Mouse (Mus musculus) heart, embryonic 10.5 days (tissue): Measurements from ENCODE around the gene Clmp. TPM values are rescaled to one million over a fixed set of nuclear protein-coding genes. Genes with fewer than 3 reads are reported as not detected.
"Not testable (repeated sequence)": the region's sequence is repeated elsewhere in the genome, so short reads cannot be mapped to it uniquely, and the experiment has no call there.

Source experiments
- DNase-seq: peaks from one replicate; pipeline ENCODE4 v3.0.0-alpha.2; 2017; ENCODE audit warnings: low spot score
- H3K27ac ChIP-seq: fragments of 300-500 bp; sonication (generic); 2 replicates; pipeline ENCODE4 v1.5.1; 2016; ENCODE audit warnings: mild to moderate bottlenecking
- H3K27me3 ChIP-seq: fragments of 300-500 bp; sonication (generic); 2 replicates; pipeline ENCODE4 v1.6.1; 2016; ENCODE audit warnings: mild to moderate bottlenecking; ENCODE audit not compliant: poor library complexity, insufficient read depth, severe bottlenecking
- H3K36me3 ChIP-seq: fragments of 300-500 bp; sonication (generic); 2 replicates; pipeline ENCODE4 v1.6.1; 2016; ENCODE audit warnings: mild to moderate bottlenecking, moderate library complexity
- H3K4me1 ChIP-seq: fragments of 300-500 bp; sonication (generic); 2 replicates; pipeline ENCODE4 v1.6.1; 2016; ENCODE audit warnings: mild to moderate bottlenecking
- H3K4me3 ChIP-seq: fragments of 300-500 bp; sonication (generic); 2 replicates; pipeline ENCODE4 v1.5.1; 2016; ENCODE audit warnings: mild to moderate bottlenecking, moderate library complexity
- H3K9me3 ChIP-seq: fragments of 300-500 bp; sonication (generic); 2 replicates; pipeline ENCODE4 v1.6.1; 2016; ENCODE audit warnings: mild to moderate bottlenecking, moderate library complexity
- WGBS: fragments of 180-500 bp; shearing (Covaris S2); methylation state at CpG from one replicate; pipeline ENCODE4 v1.1.7; 2016; 5-methylcytosine and 5-hydroxymethylcytosine counted together
- polyA plus RNA-seq: library from polyadenylated mRNA; unstranded; fragments of >200 nt; fragmentation: Nextera tagmentation; extraction: Ambion mirVana; gene quantifications from 2 replicates; pipeline ENCODE4 v1.2.1, GENCODE M21; 2016

Clmp gene
- polyA plus RNA-seq, 1 experiment from 2014 or later, result 18.4 TPM

- WGBS, result 71% methylated on average over 8 of the region's 8 CpGs
- no peaks in the 10 kb centered on the region for H3K4me1 ChIP-seq
- no peaks in the 10 kb centered on the region for H3K27me3 ChIP-seq
- DNase-seq, result no peak
- H3K4me3 ChIP-seq, result no peak overlapping the region
- no peaks in the 10 kb centered on the region for H3K36me3 ChIP-seq
- H3K27ac ChIP-seq, result no peak overlapping the region
- H3K9me3 ChIP-seq, result no peaks in the 10 kb centered on the region
Observed at GRCm38 (mm10) chr9:40749832-40750620, 64.3 kb downstream of the Clmp start.

DNA sequence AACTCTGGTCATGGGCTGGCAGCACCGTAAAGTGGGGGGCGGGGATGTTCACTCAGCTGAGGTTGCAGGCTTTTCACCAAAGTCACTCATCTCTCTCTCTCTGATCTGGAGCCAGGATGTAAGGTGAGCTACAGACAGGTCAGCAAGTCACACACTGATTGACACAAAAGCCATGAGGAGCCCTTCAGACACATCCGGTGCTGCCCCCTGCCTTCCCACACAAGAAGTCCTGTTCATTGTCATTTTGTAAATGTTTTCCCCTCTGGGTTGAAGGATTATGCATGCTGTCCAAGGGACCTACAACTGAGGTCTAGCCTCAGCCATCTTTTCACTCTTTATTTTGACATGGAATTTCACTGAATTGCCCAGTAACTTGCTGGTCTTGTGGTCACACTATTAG is 66.0 kb downstream of the Clmp start:
- Histone ChIP-seq H3K4me1 (peaks cover 4% of the 10 kb centered on the region), H3K27me3 (no peaks in the 10 kb centered on the region), H3K27ac (no peak overlapping the region), H3K4me3 (no peak overlapping the region), H3K36me3 (no peaks in the 10 kb centered on the region), H3K9me3 (no peaks in the 10 kb centered on the region)
- DNase-seq, result no peak
- WGBS, result 56% methylated on average over 3 of the region's 3 CpGs

GRCm38 (mm10) chr9:40756401-40756800 is 70.6 kb downstream of the Clmp start:
- 19% methylated on average over 4 of the region's 4 CpGs for WGBS
- H3K27ac ChIP-seq, result peak overlapping the region; percentile 82; the same call in 1 of the 2 replicates
- no peaks in the 10 kb centered on the region for H3K36me3 ChIP-seq
- peak; percentile 80 for DNase-seq
- H3K4me1 ChIP-seq, result peaks cover 15% of the 10 kb centered on the region
- no peaks in the 10 kb centered on the region for H3K27me3 ChIP-seq
- no peaks in the 10 kb centered on the region for H3K9me3 ChIP-seq
- peak overlapping the region; percentile 48 for H3K4me3 ChIP-seq

GRCm38 (mm10) chr9:40757105-40757626 is 71.4 kb downstream of the Clmp start:
- DNase-seq, result peak; percentile 86
- Histone ChIP-seq H3K36me3 (no peaks in the 10 kb centered on the region), H3K4me1 (peaks cover 15% of the 10 kb centered on the region), H3K4me3 (peak overlapping the region; percentile 48), H3K9me3 (no peaks in the 10 kb centered on the region), H3K27me3 (no peaks in the 10 kb centered on the region), H3K27ac (peak overlapping the region; percentile 82)
- 11% methylated on average over 12 of the region's 12 CpGs for WGBS

DNA sequence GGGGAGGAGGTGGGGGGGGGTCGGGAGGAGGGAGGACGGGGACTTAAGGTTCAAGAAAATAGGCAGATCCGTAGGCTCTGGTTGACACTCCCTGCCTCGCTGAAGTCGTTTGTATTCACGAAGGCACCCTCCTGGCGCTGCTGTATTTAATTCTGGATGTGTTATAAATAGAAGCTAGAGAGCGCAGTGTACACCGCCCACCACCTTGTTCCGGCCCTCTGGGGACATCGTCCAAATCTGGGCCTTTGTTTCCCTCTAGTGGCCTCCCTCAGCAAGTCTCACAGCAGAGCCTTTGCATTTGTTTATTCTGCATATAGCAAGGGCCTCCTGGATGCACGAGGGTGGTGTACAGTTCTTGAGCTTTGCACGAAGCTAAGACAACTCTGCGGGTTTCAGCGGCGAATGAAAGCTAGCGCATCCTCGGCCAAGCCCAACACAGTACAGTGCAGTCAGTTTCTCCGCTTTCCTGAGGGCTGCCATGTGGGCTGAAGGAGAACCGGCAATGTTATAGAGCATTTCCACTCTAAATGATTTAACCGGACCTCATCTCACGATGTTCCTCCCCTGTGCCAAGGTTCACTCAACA is 72.0 kb downstream of the Clmp start:
- peak; percentile 92 for DNase-seq
- H3K27me3 ChIP-seq, result no peaks in the 10 kb centered on the region
- H3K27ac ChIP-seq, result peak overlapping the region; percentile 82
- H3K36me3 ChIP-seq, result no peaks in the 10 kb centered on the region
- H3K4me3 ChIP-seq, result peak overlapping the region; percentile 48
- WGBS, result 12% methylated on average over 22 of the region's 22 CpGs
- H3K9me3 ChIP-seq, result no peaks in the 10 kb centered on the region
- peaks cover 15% of the 10 kb centered on the region for H3K4me1 ChIP-seq

DNA sequence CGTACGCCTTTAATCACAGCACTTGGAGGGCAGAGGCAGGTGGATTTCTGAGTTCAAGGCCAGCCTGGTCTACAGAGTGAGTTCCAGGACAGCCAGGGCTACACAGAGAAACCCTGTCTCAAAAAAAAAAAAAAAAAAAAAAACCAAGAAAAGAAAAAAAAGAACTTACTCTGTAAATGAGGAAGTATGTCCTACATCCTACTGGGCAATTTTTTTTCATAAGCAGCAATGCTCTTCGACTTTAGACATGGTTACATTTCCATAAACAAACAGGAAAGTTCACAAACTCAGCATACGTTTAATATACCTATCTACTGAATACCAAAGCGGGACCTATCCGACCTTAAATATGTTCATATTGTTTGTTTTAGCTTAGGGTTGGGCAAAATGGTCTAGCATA is 76.6 kb downstream of the Clmp start:
- Histone ChIP-seq H3K36me3 (no peaks in the 10 kb centered on the region), H3K27ac (no peak overlapping the region), H3K4me1 (peaks cover 13% of the 10 kb centered on the region), H3K4me3 (no peak overlapping the region), H3K27me3 (no peaks in the 10 kb centered on the region), H3K9me3 (no peaks in the 10 kb centered on the region)
- WGBS, result 85% methylated on average over 6 of the region's 6 CpGs
- DNase-seq, result no peak

GRCm38 (mm10) chr9:40764887-40765580 is 79.3 kb downstream of the Clmp start:
- Histone ChIP-seq H3K27me3 (no peaks in the 10 kb centered on the region), H3K4me1 (peaks cover 8% of the 10 kb centered on the region; the same call in 1 of the 2 replicates)
- WGBS, result 77% methylated on average over 9 of the region's 9 CpGs

DNA sequence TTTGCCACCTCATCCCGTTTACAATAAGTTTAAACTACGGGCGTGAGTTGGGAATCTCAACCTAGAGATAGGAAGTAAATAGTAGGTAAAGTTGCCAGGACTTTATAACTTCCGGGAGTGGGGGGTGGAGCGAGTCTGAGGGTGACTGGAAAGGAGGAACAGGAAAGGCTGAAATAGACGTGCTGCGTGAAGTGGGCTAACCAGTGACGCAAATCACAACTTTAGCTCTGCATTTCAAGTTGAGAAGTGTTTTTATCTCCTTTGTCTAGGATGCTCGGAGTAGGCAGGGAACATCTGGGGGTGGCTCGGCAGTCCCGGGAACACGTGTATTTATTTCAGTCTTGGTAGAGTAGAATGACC is 79.8 kb downstream of the Clmp start:
- Histone ChIP-seq H3K36me3 (no peaks in the 10 kb centered on the region), H3K9me3 (no peaks in the 10 kb centered on the region), H3K4me3 (no peak overlapping the region), H3K4me1 (peaks cover 12% of the 10 kb centered on the region), H3K27ac (no peak overlapping the region), H3K27me3 (no peaks in the 10 kb centered on the region)
- 56% methylated on average over 12 of the region's 12 CpGs for WGBS
- no peak for DNase-seq

More at GRCm38 (mm10) chr9:40764887-40765580, 79.3 kb downstream of the Clmp start:
- Histone ChIP-seq H3K4me3 (no peak overlapping the region), H3K36me3 (no peaks in the 10 kb centered on the region), H3K27ac (no peak overlapping the region), H3K9me3 (no peaks in the 10 kb centered on the region)
- no peak for DNase-seq

- no peaks in the 10 kb centered on the region for H3K36me3 ChIP-seq
- no peaks in the 10 kb centered on the region for H3K27me3 ChIP-seq
- H3K9me3 ChIP-seq, result no peaks in the 10 kb centered on the region
- no peak for DNase-seq
- H3K27ac ChIP-seq, result no peak overlapping the region
- H3K4me1 ChIP-seq, result peaks cover 12% of the 10 kb centered on the region
- 71% methylated on average over 7 of the region's 7 CpGs for WGBS
- no peak overlapping the region for H3K4me3 ChIP-seq
Observed at GRCm38 (mm10) chr9:40766058-40766605, 80.4 kb downstream of the Clmp start.

- Histone ChIP-seq H3K27me3 (no peaks in the 10 kb centered on the region), H3K9me3 (no peaks in the 10 kb centered on the region), H3K4me3 (no peak overlapping the region), H3K27ac (no peak overlapping the region), H3K4me1 (peaks cover 12% of the 10 kb centered on the region), H3K36me3 (no peaks in the 10 kb centered on the region)
- WGBS, result 68% methylated on average over 4 of the region's 4 CpGs
- no peak for DNase-seq
Observed at GRCm38 (mm10) chr9:40767946-40768345, 82.2 kb downstream of the Clmp start.

DNA sequence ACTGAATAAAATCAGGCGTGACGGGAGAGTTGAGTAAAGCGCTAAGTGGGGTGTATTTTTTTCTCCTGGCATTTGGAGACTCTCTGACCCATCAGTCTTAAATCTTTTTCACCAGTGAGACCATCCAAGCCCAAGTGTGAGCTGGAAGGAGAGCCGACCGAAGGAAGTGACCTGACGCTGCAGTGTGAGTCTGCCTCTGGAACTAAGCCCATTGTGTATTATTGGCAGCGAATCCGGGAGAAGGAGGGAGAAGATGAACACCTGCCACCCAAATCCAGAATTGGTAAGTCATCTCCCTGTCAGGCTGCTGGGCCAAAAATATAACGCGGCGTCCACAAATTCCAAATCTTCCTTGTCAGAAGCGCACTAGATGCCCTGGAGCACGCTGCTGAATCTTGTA is 86.5 kb downstream of the Clmp start:
- Histone ChIP-seq H3K27me3 (no peaks in the 10 kb centered on the region), H3K4me1 (peaks cover 5% of the 10 kb centered on the region), H3K4me3 (no peak overlapping the region), H3K36me3 (no peaks in the 10 kb centered on the region), H3K27ac (no peak overlapping the region), H3K9me3 (no peaks in the 10 kb centered on the region)
- DNase-seq, result no peak
- WGBS, result 79% methylated on average over 13 of the region's 13 CpGs

- H3K27ac ChIP-seq, DNase-seq, H3K4me1 ChIP-seq, H3K4me3 ChIP-seq, H3K27me3 ChIP-seq, H3K9me3 ChIP-seq, H3K36me3 ChIP-seq: not testable (repeated sequence)
- WGBS, result 76% methylated on average over 6 of the region's 6 CpGs
Observed at GRCm38 (mm10) chr9:40773142-40773541, 87.4 kb downstream of the Clmp start.

- no peak for DNase-seq
- H3K36me3 ChIP-seq, result no peaks in the 10 kb centered on the region
- H3K4me3 ChIP-seq, result no peak overlapping the region
- no peaks in the 10 kb centered on the region for H3K9me3 ChIP-seq
- 79% methylated on average over 4 of the region's 4 CpGs for WGBS
- peaks cover 5% of the 10 kb centered on the region for H3K4me1 ChIP-seq
- no peaks in the 10 kb centered on the region for H3K27me3 ChIP-seq
- H3K27ac ChIP-seq, result no peak overlapping the region
Observed at GRCm38 (mm10) chr9:40773869-40774268, 88.1 kb downstream of the Clmp start.
